ENCODE assay signal across 9 mouse cellular contexts in genomic region chr4:76327346-76327745, GRCm38 (mm10).
DNase-seq lines count a peak whose midpoint lies in the region; ATAC-seq lines count a peak whose summit lies in the region.
"Had no signal": no experiment of that assay in that cellular context is flagged by ENCODE, and none has a peak within 500 bp of the region (broad histone marks: within the 10 kb centered on the region; RNA-seq: fewer than 3 reads in every experiment).

No protein-coding gene starts in this region.

- H3K27me3 ChIP-seq in forebrain, embryonic 12.5 days = no peaks in the 10 kb centered on the region
- H3K27me3 ChIP-seq in hindbrain, embryonic 13.5 days = no peaks in the 10 kb centered on the region
- H3K27me3 ChIP-seq in neural tube, embryonic 14.5 days (ENCODE audit: control insufficient read depth, insufficient read depth, low read length) = no peaks in the 10 kb centered on the region

- 0 out of 2 replicates have a peak overlapping the region, but pooled peaks have one; percentile 25 for H3K27ac ChIP-seq in forebrain, embryonic 12.5 days
- H3K27ac ChIP-seq in hindbrain, embryonic 13.5 days = peak overlapping the region; percentile 58
- peak overlapping the region; percentile 60 for H3K27ac ChIP-seq in neural tube, embryonic 14.5 days (ENCODE audit: low read depth, low read length)
- H3K27ac ChIP-seq: macrophage had no signal

- no peak overlapping the region; the same call in 1 of the 2 replicates for H3K9ac ChIP-seq in forebrain, embryonic 12.5 days
- H3K9ac ChIP-seq in hindbrain, embryonic 13.5 days = peak overlapping the region; percentile 14; the same call in 1 of the 2 replicates
- peak overlapping the region; percentile 34; the same call in 1 of the 2 replicates for H3K9ac ChIP-seq in neural tube, embryonic 14.5 days (replicated peaks; ENCODE audit: low read depth, low read length)

- no peak overlapping the region for H3K4me3 ChIP-seq in forebrain, embryonic 12.5 days (replicated peaks)
- H3K4me3 ChIP-seq in hindbrain, embryonic 13.5 days = peak overlapping the region; percentile 14; the same call in 1 of the 2 replicates
- 0 out of 2 replicates have a peak overlapping the region, but pooled peaks have one; percentile 15 for H3K4me3 ChIP-seq in neural tube, embryonic 14.5 days (ENCODE audit: low read depth, low read length)

- peak; percentile 8 for DNase-seq in right cerebral cortex, postnatal 4 days
- no peak for DNase-seq in right cerebral cortex, postnatal 14 days
- DNase-seq in liver = peak; percentile 18
- no peak for DNase-seq in left cerebral cortex, adult 9 months (ENCODE audit: low spot score in 2 of 2)
- no peak for DNase-seq in layer of hippocampus, adult 9-11 months

- no peak for ATAC-seq in forebrain, embryonic 12.5 days (ENCODE audit: low FRiP score)
- ATAC-seq in hindbrain, embryonic 13.5 days (ENCODE audit: low FRiP score) = peak; percentile 33; the same call in 1 of the 2 replicates
- ATAC-seq in neural tube, embryonic 14.5 days (ENCODE audit: low read depth) = peak; percentile 41

- H3K4me1 ChIP-seq in forebrain, embryonic 12.5 days = peaks cover 25% of the 10 kb centered on the region
- peaks cover 44% of the 10 kb centered on the region for H3K4me1 ChIP-seq in hindbrain, embryonic 13.5 days (replicated peaks)
- H3K4me1 ChIP-seq in neural tube, embryonic 14.5 days (ENCODE audit: control insufficient read depth, insufficient read depth, low read length) = peaks cover 24% of the 10 kb centered on the region; the same call in 1 of the 2 replicates

- no peaks in the 10 kb centered on the region for H3K9me3 ChIP-seq in forebrain, embryonic 12.5 days
- H3K9me3 ChIP-seq in hindbrain, embryonic 13.5 days = no peaks in the 10 kb centered on the region
- no peaks in the 10 kb centered on the region for H3K9me3 ChIP-seq in neural tube, embryonic 14.5 days (ENCODE audit: control insufficient read depth, low read length)

- H3K36me3 ChIP-seq in forebrain, embryonic 12.5 days (replicated peaks) = no peaks in the 10 kb centered on the region
- H3K36me3 ChIP-seq in hindbrain, embryonic 13.5 days = no peaks in the 10 kb centered on the region
- H3K36me3 ChIP-seq in neural tube, embryonic 14.5 days (ENCODE audit: control insufficient read depth, insufficient read depth, low read length) = no peaks in the 10 kb centered on the region

- WGBS in forebrain, embryonic 12.5 days = 24% methylated on average over 11 of the region's 11 CpGs
- WGBS in hindbrain, embryonic 13.5 days = 15% methylated on average over 11 of the region's 11 CpGs
- 19% methylated on average over 11 of the region's 11 CpGs for WGBS in neural tube, embryonic 14.5 days

- peak overlapping the region; percentile 41 for H3K4me2 ChIP-seq in forebrain, embryonic 12.5 days
- peak overlapping the region; percentile 42 for H3K4me2 ChIP-seq in hindbrain, embryonic 13.5 days
- H3K4me2 ChIP-seq in neural tube, embryonic 14.5 days (ENCODE audit: low read depth, low read length) = peak overlapping the region; percentile 36

Comparison
In these comparisons a context has a peak if more than half of its experiments do, and no peak if none do; other contexts are left out.
1. DNase-seq: peak in right cerebral cortex, postnatal 4 days (single experiment) and liver (single experiment); none in right cerebral cortex, postnatal 14 days (single experiment), left cerebral cortex, adult 9 months (0 of 2) and layer of hippocampus, adult 9-11 months (single experiment).
2. Peak in every context shown above with its lines, with median percentiles within 50 percentile points of each other: H3K27ac ChIP-seq and H3K4me2 ChIP-seq.